Mouse (Mus musculus) MEL (cell line): ENCODE measurements around the gene Slc25a21.

Experiments used
- CTCF ChIP-seq, 3 experiments: IDR thresholded peaks in 2 of 3; conservative IDR thresholded peaks in 1 of 3; 2 replicates each; pipeline ENCODE4 v1.5.1; 2011 to 2012; ENCODE audit warnings: low read length in 3 of 3, low read depth in 2 of 3, mild to moderate bottlenecking in 2 of 3, improper control_type of control experiment in 1 of 3, inconsistent platforms in 1 of 3, mixed read lengths in 1 of 3, moderate library complexity in 1 of 3; ENCODE audit not compliant: control insufficient read depth in 1 of 3, insufficient read depth in 1 of 3, poor library complexity in 1 of 3, severe bottlenecking in 1 of 3
- E2F4 ChIP-seq: IDR thresholded peaks from 2 replicates; pipeline ENCODE4 v1.6.1; 2011; ENCODE audit warnings: low read depth, low read length, improper control_type of control experiment, borderline replicate concordance
- EP300 ChIP-seq, 2 experiments: IDR thresholded peaks; 2 replicates each; pipeline ENCODE4 v1.6.1; 2011; ENCODE audit warnings: improper control_type of control experiment in 2 of 2, low read length in 2 of 2, low read depth in 1 of 2, mild to moderate bottlenecking in 1 of 2
- KAT2A ChIP-seq: conservative IDR thresholded peaks from 2 replicates; pipeline ENCODE4 v1.6.1; 2012; ENCODE audit warnings: low read depth, low read length, improper control_type of control experiment, inconsistent platforms
- POLR2A ChIP-seq, 2 experiments: IDR thresholded peaks; 2 replicates each; pipeline ENCODE4 v1.6.1; 2011 to 2012; ENCODE audit warnings: low read length in 2 of 2, mild to moderate bottlenecking in 2 of 2, control low read depth in 1 of 2, improper control_type of control experiment in 1 of 2, low read depth in 1 of 2, moderate library complexity in 1 of 2; ENCODE audit not compliant: control insufficient read depth in 1 of 2, insufficient read depth in 1 of 2, poor library complexity in 1 of 2
- POLR2AphosphoS2 ChIP-seq: IDR thresholded peaks from 2 replicates; pipeline ENCODE4 v1.6.1; 2011; ENCODE audit warnings: low read length, improper control_type of control experiment
- TCF12 ChIP-seq: IDR thresholded peaks from 2 replicates; pipeline ENCODE4 v1.6.1; 2014; ENCODE audit warnings: low read depth, mild to moderate bottlenecking, inconsistent platforms, low read length, improper control_type of control experiment, moderate library complexity
- ZKSCAN1 ChIP-seq: IDR thresholded peaks from 2 replicates; pipeline ENCODE4 v1.6.1; 2012; ENCODE audit warnings: low read depth, mild to moderate bottlenecking, inconsistent platforms, low read length, improper control_type of control experiment, moderate library complexity

DNA sequence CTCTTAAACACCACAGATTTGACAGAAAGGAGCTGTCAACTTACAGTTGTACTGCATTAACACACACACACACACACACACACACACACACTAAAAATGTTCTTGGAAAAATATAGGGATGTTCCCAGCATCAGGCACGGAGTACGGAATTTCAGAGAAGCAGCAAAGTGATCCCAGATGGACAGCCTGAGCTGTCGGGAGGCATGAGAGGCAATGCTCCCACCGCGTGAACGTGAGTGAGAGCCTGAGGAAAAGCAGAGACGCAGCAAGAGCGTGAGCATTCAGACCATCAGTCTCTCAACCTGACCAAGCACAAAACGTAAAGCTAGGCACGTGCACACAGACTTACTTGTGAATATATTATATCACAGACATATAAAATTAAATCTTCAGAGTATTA lies 81.8 kb downstream of the Slc25a21 start:
- TF ChIP-seq EP300 (IDR thresholded peaks at IDR 0.05; ENCODE audit: low read depth in 1 of 2, low read length in 2 of 2) = no peak
- no peak for TF ChIP-seq TCF12
- TF ChIP-seq CTCF (IDR thresholded peaks at IDR 0.05 in 2 of 3, conservative IDR thresholded peaks at IDR 0.05 in 1 of 3; ENCODE audit: control insufficient read depth in 1 of 3, insufficient read depth in 1 of 3, low read depth in 2 of 3, low read length in 3 of 3, poor library complexity in 1 of 3, severe bottlenecking in 1 of 3) = no peak
- TF ChIP-seq POLR2A (IDR thresholded peaks at IDR 0.05; ENCODE audit: control insufficient read depth in 1 of 2, insufficient read depth in 1 of 2, low read depth in 1 of 2, low read length in 2 of 2, poor library complexity in 1 of 2) = no peak
- no peak for TF ChIP-seq ZKSCAN1
- TF ChIP-seq KAT2A = no peak
- TF ChIP-seq POLR2AphosphoS2 = no peak
- no peak for TF ChIP-seq E2F4
